Mouse (Mus musculus) liver, embryonic 15.5 days (tissue): ENCODE results near the gene Fam129c. TPM values are rescaled to one million over a fixed set of nuclear protein-coding genes. Genes with fewer than 3 reads are reported as not detected.

ENCODE experiments used
- ATAC-seq: fragments of 200-750 bp; cut with Nextera tagmentation; 2 replicates; pipeline ENCODE4 v1.8.0; 2017; ENCODE audit warnings: moderate number of reproducible peaks, mild to moderate bottlenecking, moderate library complexity; ENCODE audit not compliant: insufficient read depth
- H3K27ac ChIP-seq: fragments of 300-500 bp; sonication (generic); replicated peaks from 2 replicates; pipeline ENCODE4 v1.5.1; 2015; ENCODE audit warnings: mild to moderate bottlenecking, inconsistent platforms
- H3K27me3 ChIP-seq: fragments of 300-500 bp; sonication (generic); 2 replicates; pipeline ENCODE4 v1.6.1; 2015; ENCODE audit warnings: mild to moderate bottlenecking, inconsistent platforms
- H3K36me3 ChIP-seq: fragments of 300-500 bp; sonication (generic); replicated peaks from 2 replicates; pipeline ENCODE4 v1.6.1; 2015; ENCODE audit warnings: moderate library complexity, mild to moderate bottlenecking, inconsistent platforms
- H3K4me1 ChIP-seq: fragments of 300-500 bp; sonication (generic); replicated peaks from 2 replicates; pipeline ENCODE4 v1.6.1; 2015; ENCODE audit warnings: inconsistent platforms
- H3K4me2 ChIP-seq: fragments of 300-500 bp; sonication (generic); 2 replicates; pipeline ENCODE4 v1.6.1; 2015; ENCODE audit warnings: moderate library complexity, mild to moderate bottlenecking, inconsistent platforms
- H3K4me3 ChIP-seq: fragments of 300-500 bp; sonication (generic); replicated peaks from 2 replicates; pipeline ENCODE4 v1.5.1; 2015; ENCODE audit warnings: mild to moderate bottlenecking, inconsistent platforms
- H3K9ac ChIP-seq: fragments of 300-500 bp; sonication (generic); 2 replicates; pipeline ENCODE4 v1.6.1; 2015; ENCODE audit warnings: moderate library complexity, mild to moderate bottlenecking, inconsistent platforms
- H3K9me3 ChIP-seq: fragments of 300-500 bp; sonication (generic); replicated peaks from 2 replicates; pipeline ENCODE4 v1.6.1; 2016; ENCODE audit warnings: inconsistent platforms
- WGBS: fragments of 180-500 bp; shearing (Covaris S2); methylation state at CpG from one replicate; pipeline ENCODE4 v1.1.7; 2015; ENCODE audit warnings: mixed read lengths; ENCODE audit not compliant: insufficient replicate concordance; 5-methylcytosine and 5-hydroxymethylcytosine counted together
- polyA plus RNA-seq: library from polyadenylated mRNA; unstranded; fragments of >200 nt; fragmentation: Nextera tagmentation; extraction: Ambion mirVana; gene quantifications from 2 replicates; pipeline ENCODE4 v1.2.1, GENCODE M21; 2015

The Fam129c gene
- polyA plus RNA-seq, 1 experiment from 2014 or later = 0.99 TPM

- no peak overlapping the region for H3K27ac ChIP-seq
- ATAC-seq = no peak
- no peak overlapping the region for H3K4me3 ChIP-seq
- H3K9ac ChIP-seq = no peak overlapping the region
- H3K27me3 ChIP-seq = peaks cover 61% of the 10 kb centered on the region
- H3K4me1 ChIP-seq = peaks cover 36% of the 10 kb centered on the region
- 80% methylated on average over 4 of the region's 4 CpGs for WGBS
- no peaks in the 10 kb centered on the region; the same call in 1 of the 2 replicates for H3K9me3 ChIP-seq
- H3K36me3 ChIP-seq = no peaks in the 10 kb centered on the region
- no peak overlapping the region for H3K4me2 ChIP-seq
These were observed 33.5 kb upstream of the Fam129c start for GRCm38 (mm10) chr8:71563992-71564391.

GRCm38 (mm10) chr8:71566501-71566900 lies 30.9 kb upstream of the Fam129c start, which contains the start of gene Nxnl1:
Gene Nxnl1 (minus strand): TSS chr8:71566601.
- 67% methylated on average over 3 of the region's 3 CpGs for WGBS

GRCm38 (mm10) chr8:71567587-71567986 lies 29.9 kb upstream of the Fam129c start:
- no peak overlapping the region for H3K4me2 ChIP-seq
- H3K9me3 ChIP-seq = no peaks in the 10 kb centered on the region; the same call in 1 of the 2 replicates
- H3K4me3 ChIP-seq = no peak overlapping the region
- 54% methylated on average over 7 of the region's 7 CpGs for WGBS
- no peaks in the 10 kb centered on the region for H3K36me3 ChIP-seq
- ATAC-seq = no peak
- H3K27ac ChIP-seq = no peak overlapping the region
- no peak overlapping the region for H3K9ac ChIP-seq
- peaks cover 37% of the 10 kb centered on the region for H3K4me1 ChIP-seq
- peaks cover 57% of the 10 kb centered on the region for H3K27me3 ChIP-seq

More at GRCm38 (mm10) chr8:71566501-71566900, 30.9 kb upstream of the Fam129c start, which contains the start of gene Nxnl1:
- no peak within 1 kb of the TSS for H3K4me3 ChIP-seq
- no peaks in the 10 kb centered on the region for H3K36me3 ChIP-seq
- peaks cover 68% of the 10 kb centered on the region for H3K27me3 ChIP-seq
- H3K9ac ChIP-seq = no peak within 1 kb of the TSS
- H3K4me1 ChIP-seq = peaks cover 41% of the 10 kb centered on the region
- H3K27ac ChIP-seq = no peak within 1 kb of the TSS
- H3K9me3 ChIP-seq = no peaks in the 10 kb centered on the region; the same call in 1 of the 2 replicates
- no peak for ATAC-seq
- H3K4me2 ChIP-seq = no peak within 1 kb of the TSS

- Histone ChIP-seq H3K36me3 (no peaks in the 10 kb centered on the region), H3K27ac (0 out of 2 replicates have a peak within 1 kb of the TSS, but pooled peaks have one; percentile 29), H3K4me3 (peak within 1 kb of the TSS; percentile 57), H3K9ac (peak within 1 kb of the TSS; percentile 30; the same call in 1 of the 2 replicates), H3K27me3 (peaks cover 50% of the 10 kb centered on the region), H3K9me3 (no peaks in the 10 kb centered on the region; the same call in 1 of the 2 replicates), H3K4me2 (peak within 1 kb of the TSS; percentile 73), H3K4me1 (peaks cover 31% of the 10 kb centered on the region)
- 28% methylated on average over 13 of the region's 13 CpGs for WGBS
- ATAC-seq = no peak
These were observed 29.0 kb upstream of the Fam129c start, which contains the start of gene Slc27a1 for GRCm38 (mm10) chr8:71568387-71568937. Gene Slc27a1 (plus strand): TSS chr8:71568882.

- H3K9me3 ChIP-seq = no peaks in the 10 kb centered on the region; the same call in 1 of the 2 replicates
- H3K4me2 ChIP-seq = peak overlapping the region; percentile 73
- H3K4me3 ChIP-seq = peak overlapping the region; percentile 57; the same call in 1 of the 2 replicates
- H3K27ac ChIP-seq = no peak overlapping the region
- WGBS = 47% methylated on average over 6 of the region's 6 CpGs
- H3K4me1 ChIP-seq = peaks cover 31% of the 10 kb centered on the region
- H3K27me3 ChIP-seq = peaks cover 50% of the 10 kb centered on the region
- H3K36me3 ChIP-seq = no peaks in the 10 kb centered on the region
- H3K9ac ChIP-seq = no peak overlapping the region
- ATAC-seq = no peak
These were observed 28.5 kb upstream of the Fam129c start for GRCm38 (mm10) chr8:71568941-71569340.

- H3K4me3 ChIP-seq = peak overlapping the region; percentile 57
- H3K27me3 ChIP-seq = peaks cover 50% of the 10 kb centered on the region
- H3K36me3 ChIP-seq = no peaks in the 10 kb centered on the region
- no peaks in the 10 kb centered on the region for H3K9me3 ChIP-seq
- H3K4me1 ChIP-seq = peaks cover 31% of the 10 kb centered on the region
- H3K27ac ChIP-seq = 0 out of 2 replicates have a peak overlapping the region, but pooled peaks have one; percentile 29
- H3K9ac ChIP-seq = peak overlapping the region; percentile 30; the same call in 1 of the 2 replicates
- WGBS = 4% methylated on average over 51 of the region's 51 CpGs
- ATAC-seq = peak; percentile 71
- H3K4me2 ChIP-seq = peak overlapping the region; percentile 73
These were observed 27.8 kb upstream of the Fam129c start for GRCm38 (mm10) chr8:71569366-71570290.

GRCm38 (mm10) chr8:71570291-71570954 lies 27.0 kb upstream of the Fam129c start:
- Histone ChIP-seq H3K4me1 (peaks cover 31% of the 10 kb centered on the region), H3K4me3 (peak overlapping the region; percentile 57), H3K27me3 (peaks cover 50% of the 10 kb centered on the region), H3K36me3 (no peaks in the 10 kb centered on the region), H3K9ac (peak overlapping the region; percentile 40), H3K9me3 (no peaks in the 10 kb centered on the region), H3K27ac (no peak overlapping the region), H3K4me2 (peak overlapping the region; percentile 73)
- ATAC-seq = peak; percentile 74
- under 1% methylated on average over 41 of the region's 41 CpGs for WGBS

GRCm38 (mm10) chr8:71572077-71572476 lies 25.4 kb upstream of the Fam129c start:
- Histone ChIP-seq H3K4me1 (peaks cover 31% of the 10 kb centered on the region), H3K9ac (no peak overlapping the region), H3K9me3 (no peaks in the 10 kb centered on the region), H3K27ac (no peak overlapping the region), H3K27me3 (peaks cover 43% of the 10 kb centered on the region), H3K4me2 (no peak overlapping the region), H3K4me3 (no peak overlapping the region), H3K36me3 (no peaks in the 10 kb centered on the region)
- WGBS = 67% methylated on average over 2 of the region's 2 CpGs
- ATAC-seq = no peak

GRCm38 (mm10) chr8:71572847-71573633 lies 24.4 kb upstream of the Fam129c start:
- peaks cover 34% of the 10 kb centered on the region for H3K27me3 ChIP-seq
- no peak overlapping the region for H3K27ac ChIP-seq
- H3K36me3 ChIP-seq = no peaks in the 10 kb centered on the region
- ATAC-seq = no peak
- H3K4me3 ChIP-seq = no peak overlapping the region
- peaks cover 31% of the 10 kb centered on the region for H3K4me1 ChIP-seq
- WGBS = 70% methylated on average over 9 of the region's 9 CpGs
- no peak overlapping the region for H3K4me2 ChIP-seq
- no peak overlapping the region for H3K9ac ChIP-seq
- H3K9me3 ChIP-seq = no peaks in the 10 kb centered on the region

- WGBS = 62% methylated on average over 7 of the region's 7 CpGs
- Histone ChIP-seq H3K4me2 (no peak overlapping the region), H3K9me3 (no peaks in the 10 kb centered on the region), H3K4me3 (no peak overlapping the region), H3K36me3 (no peaks in the 10 kb centered on the region), H3K27ac (no peak overlapping the region), H3K9ac (no peak overlapping the region), H3K4me1 (peaks cover 19% of the 10 kb centered on the region), H3K27me3 (peaks cover 20% of the 10 kb centered on the region)
- ATAC-seq = no peak
These were observed 23.0 kb upstream of the Fam129c start for GRCm38 (mm10) chr8:71574426-71574825.
